Mouse (Mus musculus): ENCODE results near the gene Eng.

Eng gene

GRCm38 (mm10) chr2:32644083-32644482 lies 2.3 kb upstream of the Eng start:
- DNase-seq (ENCODE audit: low spot score in 2 of 2): no peak

GRCm38 (mm10) chr2:32644799-32645475 lies 1.5 kb upstream of the Eng start:
- no peak for DNase-seq (ENCODE audit: low spot score in 2 of 2)

GRCm38 (mm10) chr2:32645647-32646046 lies 748 bp upstream of the Eng start:
- no peak for DNase-seq (ENCODE audit: low spot score in 2 of 2)

- no peak for DNase-seq (ENCODE audit: low spot score in 2 of 2)
Observed at GRCm38 (mm10) chr2:32647366-32647765, 971 bp downstream of the Eng start.

- DNase-seq (ENCODE audit: low spot score in 2 of 2): no peak
Observed at GRCm38 (mm10) chr2:32653764-32654163, 7.4 kb downstream of the Eng start.

- DNase-seq (ENCODE audit: low spot score in 2 of 2): no peak
Observed at GRCm38 (mm10) chr2:32654743-32655393, 8.5 kb downstream of the Eng start.

- no peak for DNase-seq (ENCODE audit: low spot score in 2 of 2)
Observed at GRCm38 (mm10) chr2:32655394-32655744, 9.0 kb downstream of the Eng start.

GRCm38 (mm10) chr2:32655826-32656225 lies 9.4 kb downstream of the Eng start:
- no peak for DNase-seq (ENCODE audit: low spot score in 2 of 2)

- DNase-seq (ENCODE audit: low spot score in 2 of 2): no peak
Observed at GRCm38 (mm10) chr2:32658873-32659272, 12.5 kb downstream of the Eng start.

- no peak for DNase-seq (ENCODE audit: low spot score in 2 of 2)
Observed at GRCm38 (mm10) chr2:32661509-32662107, 15.2 kb downstream of the Eng start.

GRCm38 (mm10) chr2:32662291-32662690 lies 15.9 kb downstream of the Eng start:
- DNase-seq (ENCODE audit: low spot score in 2 of 2): no peak

GRCm38 (mm10) chr2:32665345-32665744 lies 18.9 kb downstream of the Eng start:
- DNase-seq (ENCODE audit: low spot score in 2 of 2): no peak

GRCm38 (mm10) chr2:32665853-32666252 lies 19.5 kb downstream of the Eng start:
- no peak for DNase-seq (ENCODE audit: low spot score in 2 of 2)

- no peak for DNase-seq (ENCODE audit: low spot score in 2 of 2)
Observed at GRCm38 (mm10) chr2:32667775-32668174, 21.4 kb downstream of the Eng start.

- DNase-seq (ENCODE audit: low spot score in 2 of 2): no peak
Observed at GRCm38 (mm10) chr2:32668176-32668575, 21.8 kb downstream of the Eng start.

- no peak for DNase-seq (ENCODE audit: low spot score in 2 of 2)
Observed at GRCm38 (mm10) chr2:32669876-32670275, 23.5 kb downstream of the Eng start.

GRCm38 (mm10) chr2:32671147-32671546 lies 24.8 kb downstream of the Eng start:
- no peak for DNase-seq (ENCODE audit: low spot score in 2 of 2)

- DNase-seq (ENCODE audit: low spot score in 2 of 2): no peak
Observed at GRCm38 (mm10) chr2:32671907-32672595, 25.7 kb downstream of the Eng start.

GRCm38 (mm10) chr2:32673176-32673917 lies 27.0 kb downstream of the Eng start:
- no peak for DNase-seq (ENCODE audit: low spot score in 2 of 2)

GRCm38 (mm10) chr2:32676821-32677220 lies 30.4 kb downstream of the Eng start:
- DNase-seq (ENCODE audit: low spot score in 2 of 2): no peak

- DNase-seq (ENCODE audit: low spot score in 2 of 2): no peak
Observed at GRCm38 (mm10) chr2:32677683-32678082, 31.3 kb downstream of the Eng start.

- DNase-seq (ENCODE audit: low spot score in 2 of 2): no peak
Observed at GRCm38 (mm10) chr2:32680051-32680451, 33.7 kb downstream of the Eng start.
